Mouse (Mus musculus): ENCODE measurements around the gene Gpr61.

Gene Gpr61

GRCm38 (mm10) chr3:108186098-108187047, 31.7 kb upstream of the Gpr61 start, which contains the start of gene Amigo1:
TSS of gene Amigo1 (plus strand) at chr3:108186335.
- ChIA-PET POLR2A (interaction anchor here in 3 of 4 experiments (0.5 to 11.5 kb wide), 18 partner anchors 14 to 258 kb away, joined by 3 to 158 read pairs (median 4); partner anchors contain the start of genes Cyb561d1 (in 3 of the 3), Atxn7l2 (in 2 of the 3), Gnai3 (in 1 of the 3) and Psma5 (in 1 of the 3)), CTCF (interaction anchor here (0.5 to 2.0 kb wide), 9 partner anchors 12 to 318 kb away, joined by 3 to 6 read pairs (median 4); partner anchors contain the start of gene Cyb561d1 (in 3 of the 4))

DNA sequence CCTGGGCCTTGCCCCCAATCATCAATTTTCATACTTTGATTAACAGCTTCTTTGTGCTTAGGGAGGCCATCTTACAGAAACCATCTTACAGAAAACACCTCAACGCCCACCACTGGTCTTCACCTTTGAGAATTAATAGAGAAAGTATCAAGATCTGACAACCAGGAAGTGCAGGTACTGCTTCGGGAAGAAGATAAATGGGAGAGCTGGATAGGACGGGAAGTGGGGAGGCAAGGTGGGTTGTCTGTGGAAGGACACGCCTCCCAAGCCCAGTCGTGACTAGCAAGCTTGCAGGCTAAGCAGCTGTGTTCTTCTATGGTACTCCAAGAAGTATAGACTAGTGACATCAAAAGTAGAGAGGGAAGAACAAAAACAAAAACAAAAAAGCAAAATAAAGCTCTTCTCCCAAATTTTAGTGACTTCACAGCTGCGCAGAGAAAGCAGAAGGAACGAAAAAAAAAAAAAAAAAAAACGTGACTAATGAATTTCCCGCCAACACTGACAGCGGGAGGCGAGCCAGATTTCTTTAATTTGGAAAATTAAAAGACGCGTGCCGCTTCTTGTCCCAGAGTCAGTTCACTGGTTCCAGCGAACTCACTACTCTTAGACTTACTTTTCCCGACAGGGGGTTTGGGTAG, 30.9 kb upstream of the Gpr61 start:
- POLR2A ChIA-PET, result interaction anchor here (0.5 to 11.5 kb wide), 19 partner anchors 10 to 374 kb away, joined by 3 to 158 read pairs (median 4); partner anchors contain the start of genes Cyb561d1 (in 3 of the 4), Atxn7l2 (in 2 of the 4), Gnai3 (in 1 of the 4) and Psma5 (in 1 of the 4)
- CTCF ChIA-PET, result interaction anchor here (0.5 to 1.4 kb wide), 8 partner anchors 11 to 28 kb away, joined by 3 to 6 read pairs (median 4); partner anchors contain the start of gene Cyb561d1 (in 1 of the 4)

GRCm38 (mm10) chr3:108184742-108185141, 30.1 kb upstream of the Gpr61 start:
- POLR2A ChIA-PET, result interaction anchor here in 3 of 4 experiments (0.6 to 11.5 kb wide), 13 partner anchors 9 to 476 kb away, joined by 3 to 158 read pairs (median 4); partner anchors contain the start of genes Atxn7l2 (in 3 of the 3), Cyb561d1 (in 3 of the 3), Psrc1 (in 1 of the 3) and Sars (in 1 of the 3)
- CTCF ChIA-PET, result interaction anchor here in 3 of 4 experiments (0.6 to 1.4 kb wide), 7 partner anchors 12 to 20 kb away, joined by 3 to 6 read pairs (median 3); partner anchors contain the start of gene Cyb561d1 (in 2 of the 3)

- CTCF ChIA-PET, result interaction anchor here in 3 of 4 experiments (0.8 to 2.4 kb wide), 5 partner anchors 14 to 237 kb away, joined by 3 to 11 read pairs (median 3); partner anchors contain the start of genes Cyb561d1 (in 1 of the 3) and Gstm6 (in 1 of the 3)
- POLR2A ChIA-PET, result interaction anchor here in 2 of 4 experiments (1.1 to 1.4 kb wide), 3 partner anchors 8 to 77 kb away, joined by 3 to 5 read pairs (median 3); partner anchors contain the start of gene Psma5 (in 1 of the 2)
Observed at GRCm38 (mm10) chr3:108180514-108180913, 25.8 kb upstream of the Gpr61 start.

GRCm38 (mm10) chr3:108178756-108179715, 24.4 kb upstream of the Gpr61 start:
- POLR2A ChIA-PET, result interaction anchor here in 1 of 4 experiments (0.6 to 1.1 kb wide), 3 partner anchors 9 to 55 kb away, joined by 3 to 4 read pairs (median 3); no protein-coding TSS in a partner anchor

GRCm38 (mm10) chr3:108174672-108175531, 20.2 kb upstream of the Gpr61 start:
- POLR2A ChIA-PET, result interaction anchor here in 3 of 4 experiments (0.5 to 1.3 kb wide), 10 partner anchors 10 to 817 kb away, joined by 3 to 8 read pairs (median 4); partner anchors contain the start of gene Cyb561d1 (in 1 of the 3)
- CTCF ChIA-PET, result interaction anchor here (0.5 to 1.7 kb wide), 10 partner anchors 8 to 486 kb away, joined by 3 to 19 read pairs (median 6); partner anchors contain the start of genes Amigo1 (in 1 of the 4), Atxn7l2 (in 1 of the 4) and Cyb561d1 (in 1 of the 4)

More at GRCm38 (mm10) chr3:108178756-108179715, 24.4 kb upstream of the Gpr61 start:
- CTCF ChIA-PET, result interaction anchor here (0.6 to 2.4 kb wide), 10 partner anchors 12 to 563 kb away, joined by 3 to 11 read pairs (median 4); partner anchors contain the start of genes Cyb561d1 (in 1 of the 4) and Gstm6 (in 1 of the 4)

DNA sequence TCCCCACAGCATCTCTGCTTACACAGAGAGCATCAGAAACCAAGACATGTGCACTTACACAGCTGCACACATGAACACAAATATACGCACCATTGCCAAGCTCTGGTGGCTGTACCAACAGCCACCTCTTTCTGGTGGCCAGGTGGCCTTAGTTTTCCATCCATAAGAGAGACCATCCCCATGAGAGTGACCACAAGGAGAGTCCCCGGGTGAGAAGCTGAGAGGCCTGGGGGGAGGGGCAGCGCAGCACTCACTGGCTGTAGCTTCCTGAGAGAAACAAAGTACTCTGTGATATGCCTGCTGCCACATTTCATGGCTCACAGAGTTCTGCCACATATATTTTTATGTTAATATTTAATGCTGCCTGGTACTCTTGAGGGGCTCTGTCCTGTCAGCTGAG, 14.5 kb upstream of the Gpr61 start:
- POLR2A ChIA-PET, result interaction anchor here in 2 of 4 experiments (0.6 to 1.0 kb wide), 3 partner anchors 19 to 114 kb away, joined by 3 read pairs; no protein-coding TSS in a partner anchor
- CTCF ChIA-PET, result interaction anchor here in 1 of 4 experiments (0.8 kb wide), 1 partner anchor 32 kb away, joined by 4 read pairs; the partner anchor contains the start of gene Cyb561d1

GRCm38 (mm10) chr3:108167499-108167898, 12.8 kb upstream of the Gpr61 start:
- ChIA-PET CTCF (interaction anchor here (0.5 to 4.1 kb wide), 9 partner anchors 11 to 326 kb away, joined by 3 to 58 read pairs (median 5); partner anchors contain the start of genes Cyb561d1 (in 2 of the 4) and Atxn7l2 (in 1 of the 4)), POLR2A (interaction anchor here in 2 of 4 experiments (0.7 to 3.5 kb wide), 7 partner anchors 18 to 51 kb away, joined by 3 to 23 read pairs (median 4); partner anchors contain the start of genes Cyb561d1 (in 2 of the 2) and Gnai3 (in 2 of the 2))

GRCm38 (mm10) chr3:108166486-108167211, 12.0 kb upstream of the Gpr61 start:
- POLR2A ChIA-PET, result interaction anchor here in 3 of 4 experiments (0.6 to 3.7 kb wide), 15 partner anchors 16 to 556 kb away, joined by 3 to 24 read pairs (median 4); partner anchors contain the start of genes Cyb561d1 (in 2 of the 3), Gnai3 (in 2 of the 3), Gpsm2 (in 1 of the 3) and Psma5 (in 1 of the 3)
- CTCF ChIA-PET, result interaction anchor here (0.5 to 4.1 kb wide), 32 partner anchors 8 to 600 kb away, joined by 3 to 58 read pairs (median 4); partner anchors contain the start of genes Cyb561d1 (in 3 of the 4), Atxn7l2 (in 2 of the 4), Gstm2 (in 1 of the 4) and Psrc1 (in 1 of the 4)

DNA sequence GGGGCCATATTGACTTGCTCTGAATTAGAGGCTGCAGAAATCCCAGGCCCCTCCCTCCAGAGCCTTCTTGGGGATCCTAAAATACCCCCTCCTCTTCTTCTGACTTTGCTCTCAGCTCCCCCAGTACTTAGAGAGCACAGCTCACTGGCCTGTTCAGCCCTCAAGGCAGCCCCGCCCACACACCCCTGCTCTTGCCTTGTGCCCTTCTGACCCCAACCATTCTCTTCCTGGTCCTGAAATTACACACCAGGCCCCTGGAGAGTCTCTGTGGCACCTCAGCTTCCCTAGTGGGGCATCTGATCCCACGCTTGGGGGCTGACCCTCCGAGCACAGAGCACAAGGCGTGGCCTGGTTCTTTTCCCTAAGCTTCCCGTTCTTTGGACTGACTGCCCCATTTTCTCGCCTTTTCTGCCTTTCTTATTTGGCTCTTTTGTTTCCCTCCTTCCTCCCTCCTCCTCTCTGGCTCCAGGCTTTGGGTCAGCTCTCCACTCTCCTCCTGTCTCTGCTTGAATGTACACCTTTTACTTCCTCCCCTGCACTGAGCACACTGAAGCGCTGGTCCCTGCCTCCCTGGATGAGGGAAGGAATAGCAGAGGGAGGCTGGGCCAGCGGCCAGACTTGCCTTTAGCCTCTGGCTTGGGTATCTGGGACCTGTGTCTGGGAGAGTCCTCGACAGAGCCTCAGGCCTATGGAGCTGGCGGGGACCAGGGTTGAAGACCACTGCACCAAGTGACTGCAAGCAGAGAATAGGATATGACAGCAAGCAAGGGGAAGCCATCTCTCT, 11.0 kb upstream of the Gpr61 start:
- ChIA-PET CTCF (interaction anchor here (0.6 to 4.1 kb wide), 49 partner anchors 7 to 302 kb away, joined by 3 to 58 read pairs (median 6); partner anchors contain the start of genes Cyb561d1 (in 3 of the 4), Atxn7l2 (in 2 of the 4), Gpr61 (in 2 of the 4) and Psma5 (in 2 of the 4)), POLR2A (interaction anchor here in 3 of 4 experiments (0.6 to 3.7 kb wide), 20 partner anchors 9 to 300 kb away, joined by 3 to 24 read pairs (median 5); partner anchors contain the start of genes Cyb561d1 (in 3 of the 3), Psrc1 (in 3 of the 3), Gnai3 (in 1 of the 3) and Gpr61 (in 1 of the 3))

DNA sequence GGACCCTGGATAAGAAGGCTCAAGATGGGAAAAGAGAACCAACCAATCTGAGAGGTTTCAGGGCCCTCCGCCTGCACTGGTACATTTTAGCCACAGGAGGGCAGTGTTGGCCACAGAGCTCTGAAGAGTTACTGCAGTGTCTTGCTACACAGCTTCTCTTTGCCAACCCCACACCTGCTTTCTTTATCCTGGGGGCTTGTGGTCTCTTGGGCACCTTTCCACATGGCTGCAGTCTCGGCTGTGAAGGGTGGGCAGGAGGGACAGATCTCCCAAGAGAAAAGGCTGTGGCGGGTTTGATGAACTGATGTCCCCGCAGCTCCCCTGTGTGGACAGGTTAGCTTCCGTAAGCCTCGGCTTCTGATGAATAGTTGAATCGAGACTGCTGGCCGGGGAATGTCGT, 10.1 kb upstream of the Gpr61 start:
- ChIA-PET POLR2A (interaction anchor here in 3 of 4 experiments (0.6 to 3.7 kb wide), 34 partner anchors 9 to 746 kb away, joined by 3 to 24 read pairs (median 4); partner anchors contain the start of genes Cyb561d1 (in 3 of the 3), Gnai3 (in 3 of the 3), Psrc1 (in 3 of the 3) and Atxn7l2 (in 2 of the 3)), CTCF (interaction anchor here (0.6 to 4.1 kb wide), 96 partner anchors 8 to 608 kb away, joined by 3 to 58 read pairs (median 4); partner anchors contain the start of genes Cyb561d1 (in 4 of the 4), Gpr61 (in 4 of the 4), Psma5 (in 3 of the 4) and Atxn7l2 (in 2 of the 4))

- ChIA-PET CTCF (interaction anchor here (0.5 to 4.1 kb wide), 82 partner anchors 9 to 1150 kb away, joined by 3 to 58 read pairs (median 4); partner anchors contain the start of genes Cyb561d1 (in 4 of the 4), Gpr61 (in 4 of the 4), Psma5 (in 3 of the 4) and Gnai3 (in 2 of the 4)), POLR2A (interaction anchor here in 3 of 4 experiments (0.6 to 3.7 kb wide), 28 partner anchors 9 to 747 kb away, joined by 3 to 24 read pairs (median 4); partner anchors contain the start of genes Cyb561d1 (in 3 of the 3), Gnai3 (in 3 of the 3), Atxn7l2 (in 2 of the 3) and Psma5 (in 2 of the 3))
Observed at GRCm38 (mm10) chr3:108164091-108164490, 9.4 kb upstream of the Gpr61 start.

Measured in embryonic stem cell, embryonic (primary cell).